8 mouse cellular contexts compared by ENCODE assay signal in genomic region chr11:4266271-4267201, GRCm38 (mm10). TPM values are rescaled to one million over a fixed set of nuclear protein-coding genes. Genes with fewer than 3 reads are reported as not detected.
DNase-seq lines count a peak whose midpoint lies in the region; ATAC-seq and TF ChIP-seq lines count a peak whose summit lies in the region.

No protein-coding gene starts in this region.

- TF ChIP-seq EP300 in lung, postnatal 0 days (IDR thresholded peaks at IDR 0.05), result no peak

- no peaks in the 10 kb centered on the region for H3K36me3 ChIP-seq in lung, postnatal 0 days (ENCODE audit: insufficient read depth, low read length)
- H3K36me3 ChIP-seq in splenic B cell, adult 2 months (ENCODE audit: control insufficient read depth, insufficient read depth, low read length, poor library complexity, severe bottlenecking), result no peaks in the 10 kb centered on the region

- WGBS in lung, postnatal 0 days, result under 1% methylated on average over 45 of the region's 61 CpGs

- H3K4me1 ChIP-seq in lung, postnatal 0 days (ENCODE audit: insufficient read depth, low read depth, low read length), result peaks cover 14% of the 10 kb centered on the region

- H3K27ac ChIP-seq in lung, postnatal 0 days (ENCODE audit: low read length), result peak overlapping the region; percentile 28; the same call in 1 of the 2 replicates

- peak; percentile 23 for ATAC-seq in granulocyte monocyte progenitor cell, adult 5-6 weeks (replicated peaks; ENCODE audit: poor library complexity, severe bottlenecking)
- ATAC-seq in lung, postnatal 0 days, result peak; percentile 79

- peak overlapping the region; percentile 72 for H3K4me2 ChIP-seq in lung, postnatal 0 days (replicated peaks; ENCODE audit: low read depth, low read length)

- peak overlapping the region; percentile 30; the same call in 1 of the 2 replicates for H3K9ac ChIP-seq in lung, postnatal 0 days (replicated peaks; ENCODE audit: low read depth)

- H3K27me3 ChIP-seq in lung, postnatal 0 days (replicated peaks; ENCODE audit: insufficient read depth, low read length), result peaks cover 21% of the 10 kb centered on the region
- H3K27me3 ChIP-seq in splenic B cell, adult 2 months (ENCODE audit: control insufficient read depth, insufficient read depth, low read length, poor library complexity, severe bottlenecking), result no peaks in the 10 kb centered on the region; the same call in 1 of the 2 replicates

- H3K4me3 ChIP-seq in lung, postnatal 0 days (ENCODE audit: low read depth, low read length), result peak overlapping the region; percentile 57

- peak; percentile 14; the same call in 1 of the 2 replicates for TF ChIP-seq CTCF in lung, postnatal 0 days (IDR thresholded peaks at IDR 0.05)

- H3K9me3 ChIP-seq in lung, postnatal 0 days (ENCODE audit: low read length), result no peaks in the 10 kb centered on the region

- peak; percentile 67 for DNase-seq in gastrocnemius, postnatal 10 days
- no peak for DNase-seq in gastrocnemius, adult 8-10 months (ENCODE audit: low spot score in 2 of 2)
- DNase-seq in adrenal gland, postnatal 14 days, result peak; percentile 78
- DNase-seq in kidney, adult 18-20 months, result peak; percentile 75
- DNase-seq in lung, postnatal 0 days (ENCODE audit: low spot score), result peak; percentile 75
- DNase-seq in splenic B cell, adult 2 months (ENCODE audit: low read depth, low spot score), result peak; percentile 35
- DNase-seq in right cerebral cortex, postnatal 10 days (ENCODE audit: low spot score in 2 of 2), result no peak

RNA-seq across cellular contexts. Expression of gene Lif, which starts 9.2 kb away (rescaled TPM):
- total RNA-seq in gastrocnemius, postnatal 10 days (2021), result under 1 TPM; 0.47 to 0.77 TPM
- total RNA-seq in gastrocnemius, adult 8-10 months (2022), result under 1 TPM in 2 of 4 experiments, not detected in 2; 0.19 to 0.22 TPM
- 0.44 and 0.90 TPM in 2 replicates for total RNA-seq in adrenal gland, postnatal 14 days (2021)
- total RNA-seq in granulocyte monocyte progenitor cell, adult 5-6 weeks (2014; fragmentation: Nextera tagmentation), result 0.38 and 0.56 TPM in 2 replicates
- 0.86 and 1.2 TPM in 2 replicates for total RNA-seq in granulocyte monocyte progenitor cell, adult 5-6 weeks (2017)
- 0.57 and 0.94 TPM in 2 replicates for polyA plus RNA-seq in lung, postnatal 0 days (2015; fragmentation: Nextera tagmentation; extraction: Ambion mirVana)

RNA-seq across cellular contexts. Expression of gene Osm, which starts 30.3 kb away (rescaled TPM):
- total RNA-seq in gastrocnemius, postnatal 10 days (2021), result not detected
- total RNA-seq in gastrocnemius, adult 8-10 months (2022), result not detected
- total RNA-seq in adrenal gland, postnatal 14 days (2021), result 0.41 TPM in 1 of 2 replicates, not detected in the other
- 6.4 and 10.8 TPM in 2 replicates for total RNA-seq in granulocyte monocyte progenitor cell, adult 5-6 weeks (2014; fragmentation: Nextera tagmentation)
- total RNA-seq in granulocyte monocyte progenitor cell, adult 5-6 weeks (2017), result 16.6 and 18.9 TPM in 2 replicates
- 0.69 and 1.3 TPM in 2 replicates for polyA plus RNA-seq in lung, postnatal 0 days (2015; fragmentation: Nextera tagmentation; extraction: Ambion mirVana)

RNA-seq across cellular contexts. Expression of gene Castor1, which starts 48.5 kb away (rescaled TPM):
- total RNA-seq in gastrocnemius, postnatal 10 days (2021), result 1 to 10 TPM; 5.9 to 6.9 TPM
- 1 to 10 TPM in 3 of 4 experiments, under 1 TPM in 1; 0.56 to 2.9 (median 1.8) TPM for total RNA-seq in gastrocnemius, adult 8-10 months (2022)
- 6.1 and 8.5 TPM in 2 replicates for total RNA-seq in adrenal gland, postnatal 14 days (2021)
- not detected in 2 replicates for total RNA-seq in granulocyte monocyte progenitor cell, adult 5-6 weeks (2014; fragmentation: Nextera tagmentation)
- 0.10 TPM in 1 of 2 replicates, not detected in the other for total RNA-seq in granulocyte monocyte progenitor cell, adult 5-6 weeks (2017)
- polyA plus RNA-seq in lung, postnatal 0 days (2015; fragmentation: Nextera tagmentation; extraction: Ambion mirVana), result 16.5 and 17.8 TPM in 2 replicates

Comparison
In these comparisons a context has a peak if more than half of its experiments do, and no peak if none do; other contexts are left out.
1. DNase-seq: peak in gastrocnemius, postnatal 10 days (single experiment), adrenal gland, postnatal 14 days (single experiment), kidney, adult 18-20 months (single experiment), lung, postnatal 0 days (single experiment) and splenic B cell, adult 2 months (single experiment); none in gastrocnemius, adult 8-10 months (0 of 2) and right cerebral cortex, postnatal 10 days (0 of 2).